Mouse (Mus musculus): Measurements from ENCODE around the gene Gm20696.

DNA sequence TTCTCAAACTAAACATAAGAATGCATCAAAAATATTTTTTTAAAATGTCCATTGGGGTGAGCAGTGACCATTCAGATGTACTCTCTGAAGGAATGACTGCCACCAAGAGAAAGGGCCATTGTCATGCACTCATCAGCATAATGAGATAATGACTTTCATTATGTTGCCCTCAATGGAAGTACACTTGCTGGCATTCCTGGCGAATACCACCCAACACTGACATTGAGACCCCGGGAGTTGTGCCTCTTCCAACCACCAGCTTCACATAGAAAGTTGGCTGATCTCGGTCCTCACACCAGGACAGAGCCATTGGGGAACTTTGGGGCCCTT is 356.5 kb downstream of the Gm20696 start:
- TF ChIP-seq CTCF (IDR thresholded peaks at IDR 0.05; ENCODE audit: low read depth), result no peak
- no peak for TF ChIP-seq EP300 (IDR thresholded peaks at IDR 0.05; ENCODE audit: low read depth)

Measured in liver, embryonic 14.5 days (tissue).